Mouse (Mus musculus): ENCODE measurements around the gene Cdh3.

DNA sequence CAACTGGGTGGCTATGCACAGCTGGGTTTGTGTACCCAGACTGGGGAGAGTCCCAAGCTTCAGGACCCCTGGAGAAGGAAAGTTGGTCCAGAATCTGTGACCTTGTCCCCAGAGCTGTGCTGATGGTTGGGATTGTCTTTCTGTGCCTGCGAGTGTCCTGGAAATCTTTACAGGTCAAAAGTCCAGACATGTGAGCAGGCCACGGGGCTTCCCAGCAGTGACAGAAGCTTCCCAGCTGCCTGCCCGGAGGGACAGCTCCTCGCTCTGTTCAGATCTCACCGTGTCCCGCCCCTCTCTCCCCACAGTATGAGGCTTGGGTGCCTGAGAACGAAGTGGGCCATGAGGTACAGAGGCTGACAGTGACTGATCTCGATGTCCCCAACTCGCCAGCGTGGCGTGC, 30.3 kb downstream of the Cdh3 start:
- no peak for TF ChIP-seq CTCF (IDR thresholded peaks at IDR 0.05; ENCODE audit: low read depth)
- no peak for TF ChIP-seq EP300 (IDR thresholded peaks at IDR 0.05; ENCODE audit: low read depth)
